Mouse (Mus musculus): Measurements from ENCODE around the gene Tat. TPM values are rescaled to one million over a fixed set of nuclear protein-coding genes. Genes with fewer than 3 reads are reported as not detected.

Tat gene
- 2.2 TPM for polyA plus RNA-seq (2014; fragmentation: Illumina TruSeq; extraction: RNeasy Lipid Tissue Mini Kit (QIAGEN cat#74804); ENCODE audit: low read depth, low replicate concordance)

DNA sequence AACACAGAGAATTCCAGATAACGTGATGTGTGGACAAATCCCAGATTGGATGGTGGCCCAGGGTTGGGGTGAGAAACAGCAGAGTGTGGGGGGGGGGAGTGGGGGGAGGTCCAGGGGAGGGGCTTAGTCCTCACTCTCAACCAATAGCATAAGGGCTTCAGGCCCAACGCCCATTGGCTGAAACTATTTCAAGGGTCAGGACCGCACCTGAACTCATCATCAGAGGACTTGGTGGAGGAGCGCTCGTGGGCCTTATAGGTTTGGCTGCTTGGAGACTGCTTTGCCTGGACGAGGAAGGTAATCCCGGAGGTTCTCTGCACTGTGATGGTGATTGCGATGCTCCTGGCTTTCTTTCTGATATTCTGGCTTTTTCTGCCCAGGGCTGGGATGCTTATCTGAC lies at the start of gene Tat:
TSS of gene Tat (plus strand) at position 214 of the 400 bp plus-strand sequence.

DNA sequence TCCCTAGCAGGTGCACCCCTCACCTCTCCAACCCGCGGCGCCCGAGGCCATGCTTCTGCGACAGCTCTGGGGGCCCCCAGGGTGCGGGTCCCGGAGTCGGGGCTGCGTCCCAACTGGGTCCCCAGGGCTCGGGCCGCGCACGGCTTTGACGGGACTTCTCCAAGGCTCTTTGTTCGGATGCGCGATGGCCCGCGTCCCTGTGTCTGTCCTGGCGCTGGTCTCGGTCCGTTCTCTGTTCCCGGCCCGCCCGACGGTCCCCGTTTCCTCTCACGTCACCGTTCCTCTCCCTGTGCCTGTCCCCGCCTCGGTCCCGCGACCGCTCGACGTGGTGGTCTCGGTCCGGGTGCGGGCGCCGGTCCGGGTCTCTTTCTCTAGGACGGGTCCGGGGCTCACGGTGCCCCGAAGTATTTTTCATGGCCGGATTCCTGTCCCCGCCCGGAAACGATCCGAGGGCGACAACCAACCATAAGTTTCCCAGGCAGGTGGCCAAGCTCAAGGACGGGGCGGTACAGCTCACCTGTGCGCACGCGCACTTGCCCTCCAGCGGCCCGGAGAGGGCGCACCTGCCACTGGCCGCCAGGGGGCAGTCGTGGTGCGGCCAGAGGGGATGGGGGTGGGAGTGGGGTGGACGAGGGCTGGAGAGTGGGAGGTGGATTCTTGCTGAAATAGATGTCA lies 28.4 kb upstream of the Tat start, which contains the start of gene Marveld3:
TSS of gene Marveld3 (minus strand) at position 511 of the 675 bp plus-strand sequence.

GRCm38 (mm10) chr8:110039659-110040058 lies 49.4 kb downstream of the Tat start, which contains the start of gene Chst4:
TSS of gene Chst4 (minus strand) at chr8:110039740.

Other genes with a start within 250 kb of the Tat start
- gene Ap1g1, start 211.9 kb upstream of the Tat start, polyA plus RNA-seq (2014; fragmentation: Illumina TruSeq; extraction: RNeasy Lipid Tissue Mini Kit (QIAGEN cat#74804); ENCODE audit: low read depth, low replicate concordance), result 37.3 TPM
- gene Phlpp2, start 121.9 kb upstream of the Tat start, polyA plus RNA-seq (2014; fragmentation: Illumina TruSeq; extraction: RNeasy Lipid Tissue Mini Kit (QIAGEN cat#74804); ENCODE audit: low read depth, low replicate concordance), result 3.1 TPM
- gene Marveld3, start 28.2 kb upstream of the Tat start, polyA plus RNA-seq (2014; fragmentation: Illumina TruSeq; extraction: RNeasy Lipid Tissue Mini Kit (QIAGEN cat#74804); ENCODE audit: low read depth, low replicate concordance), result not detected
- 5.2 TPM for gene Chst4, start 49.3 kb downstream of the Tat start, polyA plus RNA-seq (2014; fragmentation: Illumina TruSeq; extraction: RNeasy Lipid Tissue Mini Kit (QIAGEN cat#74804); ENCODE audit: low read depth, low replicate concordance)
- gene Zfp612, start 89.3 kb downstream of the Tat start, polyA plus RNA-seq (2014; fragmentation: Illumina TruSeq; extraction: RNeasy Lipid Tissue Mini Kit (QIAGEN cat#74804); ENCODE audit: low read depth, low replicate concordance), result 13.6 TPM
- gene Gm21964, start 110.8 kb downstream of the Tat start, polyA plus RNA-seq (2014; fragmentation: Illumina TruSeq; extraction: RNeasy Lipid Tissue Mini Kit (QIAGEN cat#74804); ENCODE audit: low read depth, low replicate concordance), result not detected
- gene Gm17720, start 112.3 kb downstream of the Tat start, polyA plus RNA-seq (2014; fragmentation: Illumina TruSeq; extraction: RNeasy Lipid Tissue Mini Kit (QIAGEN cat#74804); ENCODE audit: low read depth, low replicate concordance), result not detected
- not detected for gene Calb2, start 177.8 kb downstream of the Tat start, polyA plus RNA-seq (2014; fragmentation: Illumina TruSeq; extraction: RNeasy Lipid Tissue Mini Kit (QIAGEN cat#74804); ENCODE audit: low read depth, low replicate concordance)
- 2.6 TPM for gene Cmtr2, start 225.2 kb downstream of the Tat start, polyA plus RNA-seq (2014; fragmentation: Illumina TruSeq; extraction: RNeasy Lipid Tissue Mini Kit (QIAGEN cat#74804); ENCODE audit: low read depth, low replicate concordance)

Measured in heart, adult 10 weeks (tissue).